Mouse (Mus musculus) bone marrow, adult 2 months (tissue): ENCODE results near the gene Slc5a11. TPM values are rescaled to one million over a fixed set of nuclear protein-coding genes. Genes with fewer than 3 reads are reported as not detected.

Experiments used
- H3K27ac ChIP-seq: fragments of 200-500 bp; 2 replicates; pipeline ENCODE4 v1.5.1; 2012; ENCODE audit warnings: low read depth, mild to moderate bottlenecking, control low read depth, inconsistent platforms, low read length; ENCODE audit not compliant: control insufficient read depth, poor library complexity, insufficient read depth
- H3K4me1 ChIP-seq: fragments of 200-500 bp; 2 replicates; pipeline ENCODE4 v1.6.1; 2011; ENCODE audit warnings: low read length; ENCODE audit not compliant: control insufficient read depth, insufficient read depth
- H3K4me3 ChIP-seq: fragments of 200-500 bp; replicated peaks from 2 replicates; pipeline ENCODE3; 2011; ENCODE audit warnings: mild to moderate bottlenecking, low read depth, low read length, control low read depth; ENCODE audit not compliant: control insufficient read depth
- CTCF ChIP-seq: fragments of 200-500 bp; IDR thresholded peaks from 2 replicates; pipeline ENCODE4 v1.5.1; 2011; ENCODE audit warnings: low read length, control low read depth; ENCODE audit not compliant: control insufficient read depth, insufficient read depth
- POLR2A ChIP-seq: fragments of 200-500 bp; IDR thresholded peaks from 2 replicates; pipeline ENCODE4 v1.6.1; 2011; ENCODE audit warnings: low read depth, mild to moderate bottlenecking, control low read depth, low read length, borderline replicate concordance; ENCODE audit not compliant: control insufficient read depth
- WGBS: fragments of 180-500 bp; shearing (Covaris S2); methylation state at CpG from one replicate; pipeline ENCODE4 v1.1.7; 2018; 5-methylcytosine and 5-hydroxymethylcytosine counted together
- polyA plus RNA-seq: library from polyadenylated mRNA; stranded (reverse); fragments of >200 nt; gene quantifications from 2 replicates; pipeline ENCODE4 v1.2.4, GENCODE M21; 2011; ENCODE audit warnings: low replicate concordance; ENCODE audit not compliant: missing spikeins, insufficient read depth, insufficient read length

Slc5a11 gene
- polyA plus RNA-seq, 1 experiment: 18.5 TPM

GRCm38 (mm10) chr7:123276568-123276967, 62.0 kb downstream of the Slc5a11 start:
- Histone ChIP-seq H3K27ac (no peak overlapping the region), H3K4me1 (no peaks in the 10 kb centered on the region; the same call in 1 of the 2 replicates), H3K4me3 (no peak overlapping the region)
- no peak for TF ChIP-seq CTCF
- no peak for TF ChIP-seq POLR2A
- 46% methylated on average over 4 of the region's 4 CpGs for whole genome bisulfite sequencing

DNA sequence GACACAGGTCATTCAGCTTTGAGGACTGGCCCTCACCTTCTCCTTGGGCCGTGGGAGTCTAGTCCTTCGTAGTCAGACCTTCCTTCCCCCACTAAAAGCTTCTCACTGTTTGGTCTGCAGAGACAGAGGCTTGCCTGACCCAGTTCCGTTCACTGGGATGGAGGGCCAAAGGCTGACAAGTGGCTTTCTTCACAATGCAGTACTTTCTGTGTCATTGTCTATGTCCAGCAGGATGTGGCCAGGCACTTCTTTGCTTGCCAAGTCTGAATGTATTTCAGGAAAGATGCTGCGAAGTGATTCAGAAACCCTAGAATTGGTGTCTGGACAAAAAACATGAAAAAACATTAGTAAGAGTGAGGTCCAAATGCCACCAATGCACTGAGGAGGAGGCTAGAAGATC, 65.2 kb downstream of the Slc5a11 start:
- H3K27ac ChIP-seq: no peak overlapping the region
- no peak for TF ChIP-seq CTCF
- TF ChIP-seq POLR2A: no peak
- 91% methylated on average over 4 of the region's 4 CpGs for WGBS
- H3K4me1 ChIP-seq: no peaks in the 10 kb centered on the region; the same call in 1 of the 2 replicates
- no peak overlapping the region for H3K4me3 ChIP-seq

DNA sequence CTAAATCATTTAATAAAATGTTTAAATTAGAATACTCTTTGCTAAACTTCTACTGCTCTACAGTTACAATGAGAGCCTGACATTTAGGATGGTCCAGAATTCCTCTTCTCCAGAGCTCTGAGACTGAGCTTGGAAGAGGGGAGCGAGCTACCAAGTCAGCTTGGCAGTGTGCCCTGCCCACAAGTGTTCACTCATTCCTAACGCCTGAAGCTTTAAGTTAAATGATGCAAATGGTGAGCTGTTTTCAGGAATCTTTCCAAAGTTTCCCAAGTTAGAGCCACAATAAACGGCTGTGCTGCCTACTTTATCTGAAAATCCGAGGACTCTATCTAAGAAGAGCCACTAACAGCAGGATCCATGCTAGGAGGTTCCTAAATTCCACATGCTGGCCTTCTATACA, 69.2 kb downstream of the Slc5a11 start:
- TF ChIP-seq CTCF: no peak
- no peak for TF ChIP-seq POLR2A
- Histone ChIP-seq H3K4me3 (no peak overlapping the region), H3K27ac (no peak overlapping the region), H3K4me1 (no peaks in the 10 kb centered on the region)
- WGBS: 77% methylated on average over 4 of the region's 4 CpGs

- H3K27ac ChIP-seq: no peak overlapping the region
- no peak for TF ChIP-seq POLR2A
- no peak for TF ChIP-seq CTCF
- H3K4me1 ChIP-seq: no peaks in the 10 kb centered on the region
- H3K4me3 ChIP-seq: no peak overlapping the region
- WGBS: 93% methylated on average over 5 of the region's 5 CpGs
Observed at GRCm38 (mm10) chr7:123285896-123286295, 71.3 kb downstream of the Slc5a11 start.

DNA sequence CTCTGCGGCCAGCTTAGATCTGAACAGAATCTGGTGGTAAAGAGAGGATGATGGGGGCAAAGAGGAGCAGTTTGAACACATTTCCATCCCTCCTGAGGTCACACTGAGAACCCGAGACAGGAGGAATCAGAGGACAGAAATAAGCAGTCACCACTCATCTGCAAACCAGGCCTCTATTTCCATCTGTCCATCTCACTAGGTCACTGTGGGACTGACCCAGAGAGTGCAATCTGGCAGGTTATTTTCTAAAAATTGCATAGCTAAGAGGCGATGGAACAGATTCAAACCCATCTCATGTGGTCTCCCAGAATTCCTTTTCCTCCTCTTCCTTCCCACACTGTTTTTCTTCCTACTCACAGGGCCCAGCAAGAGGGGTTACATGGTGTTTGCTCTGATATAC, 73.3 kb downstream of the Slc5a11 start:
- no peak overlapping the region for H3K27ac ChIP-seq
- WGBS: 80% methylated on average over 3 of the region's 3 CpGs
- no peak overlapping the region for H3K4me3 ChIP-seq
- H3K4me1 ChIP-seq: no peaks in the 10 kb centered on the region
- TF ChIP-seq POLR2A (no peak), CTCF (no peak)

- no peak for TF ChIP-seq POLR2A
- TF ChIP-seq CTCF: no peak
- no peak overlapping the region for H3K4me3 ChIP-seq
- WGBS: 82% methylated on average over 4 of the region's 4 CpGs
Observed at GRCm38 (mm10) chr7:123289176-123289575, 74.6 kb downstream of the Slc5a11 start.

GRCm38 (mm10) chr7:123291942-123292341, 77.4 kb downstream of the Slc5a11 start:
- WGBS: 84% methylated on average over 8 of the region's 8 CpGs
- no peaks in the 10 kb centered on the region for H3K4me1 ChIP-seq
- H3K4me3 ChIP-seq: no peak overlapping the region
- TF ChIP-seq CTCF (no peak), POLR2A (no peak)
- no peak overlapping the region for H3K27ac ChIP-seq

More at GRCm38 (mm10) chr7:123289176-123289575, 74.6 kb downstream of the Slc5a11 start:
- no peak overlapping the region for H3K27ac ChIP-seq
- H3K4me1 ChIP-seq: no peaks in the 10 kb centered on the region

DNA sequence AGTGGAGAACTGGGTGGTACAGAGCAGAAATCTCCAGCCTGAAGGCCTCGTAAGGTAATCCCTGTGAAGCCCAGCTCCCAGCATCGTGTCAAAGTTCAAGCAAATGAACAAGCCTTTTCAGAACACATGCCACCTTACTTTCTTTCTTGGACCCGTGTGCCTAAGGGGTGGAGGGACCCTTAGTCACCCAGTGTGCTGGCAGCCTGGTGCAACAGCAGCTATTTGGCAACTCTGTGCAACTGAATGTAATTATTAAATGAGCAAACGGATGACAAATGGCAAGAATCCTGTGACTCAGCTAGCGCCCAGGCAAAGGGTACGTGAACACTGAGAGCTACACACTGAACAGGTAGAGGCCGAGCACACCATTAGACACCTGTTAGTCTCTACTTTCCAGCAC, 79.3 kb downstream of the Slc5a11 start:
- Histone ChIP-seq H3K27ac (no peak overlapping the region), H3K4me1 (no peaks in the 10 kb centered on the region), H3K4me3 (no peak overlapping the region)
- no peak for TF ChIP-seq POLR2A
- TF ChIP-seq CTCF: no peak
- WGBS: 72% methylated on average over 7 of the region's 7 CpGs

DNA sequence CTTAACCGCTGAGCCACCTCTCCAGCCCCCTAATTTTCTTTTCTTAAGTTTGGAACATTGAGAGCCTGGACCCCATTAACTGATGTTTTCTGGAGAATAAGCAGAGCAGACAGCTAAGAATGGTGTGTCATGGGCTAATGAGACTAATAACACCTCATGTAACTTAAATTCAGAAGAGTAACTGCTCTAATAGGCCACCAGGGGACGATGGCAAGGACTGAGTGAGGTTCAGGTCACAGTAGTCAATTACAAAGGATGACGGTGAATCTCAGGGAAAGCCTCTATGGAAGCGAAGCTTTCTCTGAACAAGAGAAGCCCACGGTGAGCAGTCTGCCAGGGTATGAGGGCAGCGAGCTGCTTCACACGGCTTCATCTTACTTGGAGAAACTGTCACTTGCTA, 80.8 kb downstream of the Slc5a11 start:
- no peak for TF ChIP-seq CTCF
- H3K27ac ChIP-seq: no peak overlapping the region
- H3K4me1 ChIP-seq: no peaks in the 10 kb centered on the region
- H3K4me3 ChIP-seq: no peak overlapping the region
- WGBS: 89% methylated on average over 7 of the region's 7 CpGs

DNA sequence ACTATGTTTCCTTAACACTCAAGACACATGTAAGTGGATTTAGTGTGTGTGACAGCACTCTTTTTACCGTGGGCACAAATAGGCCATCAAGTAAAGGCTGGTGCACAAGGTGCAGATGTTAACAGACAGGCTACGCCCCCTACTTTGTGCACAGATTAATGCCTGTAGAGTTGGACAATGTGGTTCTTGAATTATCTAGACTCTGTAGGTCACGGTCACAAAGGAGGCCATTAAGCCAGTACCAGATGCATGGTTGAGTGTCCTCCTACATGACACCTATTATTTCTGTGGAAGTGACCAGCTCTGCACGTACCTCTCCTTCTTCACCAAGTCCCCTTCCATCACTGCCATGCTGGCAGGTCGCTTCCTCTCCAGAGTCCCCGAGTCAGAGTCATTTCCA, 81.5 kb downstream of the Slc5a11 start:
- 90% methylated on average over 6 of the region's 6 CpGs for WGBS
- Histone ChIP-seq H3K4me3 (no peak overlapping the region), H3K4me1 (no peaks in the 10 kb centered on the region), H3K27ac (no peak overlapping the region)
- no peak for TF ChIP-seq POLR2A
- no peak for TF ChIP-seq CTCF
